Mouse (Mus musculus) spleen, postnatal 10 days (tissue): ENCODE measurements at regions not wholly inside any gene's neighbourhood (a gene's known extent, or its start where the extent isn't known, plus 50 kb on each side); places are given as distances from the start of the nearest gene placed in this dataset.

Experiments
- DNase-seq, 2 experiments: peaks; one replicate each; pipeline ENCODE4 v3.0.0; 2021 to 2022; ENCODE audit warnings: low spot score in 2 of 2

DNA sequence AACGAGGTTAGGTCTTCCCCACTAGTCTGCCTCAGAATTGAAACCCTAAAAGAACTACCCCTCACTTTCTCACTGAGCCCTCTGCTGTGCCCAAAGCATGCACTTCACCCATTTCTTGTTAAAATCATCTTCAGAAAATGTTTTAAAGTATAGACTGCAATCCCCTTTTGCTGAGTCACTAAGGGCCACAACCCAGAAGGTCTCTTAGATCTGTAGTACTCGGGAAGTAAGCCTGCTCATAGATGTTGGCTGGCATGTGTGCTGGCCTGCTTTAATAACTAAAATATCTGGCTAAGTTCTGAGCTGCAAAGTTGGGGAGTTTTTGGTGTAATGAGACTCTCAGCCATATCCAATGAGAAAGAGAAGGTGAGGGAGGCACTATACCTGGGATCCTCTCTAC is 329.9 kb downstream of the Insc start:
- no peak for DNase-seq

DNA sequence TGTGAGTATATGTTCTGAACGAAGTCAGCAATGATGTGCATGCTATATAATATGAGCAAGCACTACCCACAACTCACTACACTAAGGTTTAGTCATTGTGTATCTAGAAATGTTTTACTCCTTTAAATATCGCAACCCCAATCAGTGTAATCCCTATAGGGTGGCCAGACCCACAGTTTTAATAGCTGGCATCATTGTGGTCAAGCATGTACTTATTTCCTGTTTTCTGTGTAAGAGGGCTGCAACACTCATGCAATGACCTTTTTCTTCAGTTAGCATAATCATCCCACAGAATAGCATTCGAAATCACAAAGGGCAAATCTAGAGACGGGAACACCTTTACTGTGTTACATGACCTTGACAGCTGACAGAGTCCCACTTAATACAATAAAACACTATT is 333.3 kb downstream of the Insc start:
- no peak for DNase-seq

DNA sequence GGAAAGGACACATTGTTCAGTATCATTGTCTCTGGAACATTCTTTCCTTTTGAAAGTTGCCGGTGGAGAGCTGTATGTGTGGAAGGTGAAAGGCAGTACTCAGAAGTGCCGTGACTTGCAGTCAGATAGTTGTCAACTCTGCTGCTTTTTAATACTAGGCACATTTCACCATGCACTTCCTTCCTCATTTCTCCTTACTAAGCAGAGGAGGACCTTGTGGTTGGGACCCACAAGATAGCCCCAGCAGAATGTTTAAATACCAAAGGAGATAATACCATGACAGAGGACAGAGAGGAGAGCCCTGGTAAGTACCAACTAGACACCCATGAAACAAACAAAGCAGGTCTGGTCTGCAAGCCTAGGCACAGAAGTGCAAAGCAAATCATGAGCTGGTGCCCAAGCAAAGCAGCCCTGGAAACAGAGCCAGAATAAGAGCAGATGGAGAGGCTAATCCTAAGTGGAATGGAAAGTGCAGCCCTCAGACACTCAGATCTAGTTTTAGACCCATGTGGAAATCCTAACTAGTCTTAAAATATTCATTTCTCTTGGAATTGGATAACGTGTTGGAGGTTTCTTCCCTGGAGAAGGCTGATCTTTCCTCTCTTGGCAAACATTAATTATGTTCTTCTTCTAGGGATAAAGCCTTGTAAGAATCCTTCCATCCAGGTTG is 341.4 kb downstream of the Insc start:
- no peak for DNase-seq

DNA sequence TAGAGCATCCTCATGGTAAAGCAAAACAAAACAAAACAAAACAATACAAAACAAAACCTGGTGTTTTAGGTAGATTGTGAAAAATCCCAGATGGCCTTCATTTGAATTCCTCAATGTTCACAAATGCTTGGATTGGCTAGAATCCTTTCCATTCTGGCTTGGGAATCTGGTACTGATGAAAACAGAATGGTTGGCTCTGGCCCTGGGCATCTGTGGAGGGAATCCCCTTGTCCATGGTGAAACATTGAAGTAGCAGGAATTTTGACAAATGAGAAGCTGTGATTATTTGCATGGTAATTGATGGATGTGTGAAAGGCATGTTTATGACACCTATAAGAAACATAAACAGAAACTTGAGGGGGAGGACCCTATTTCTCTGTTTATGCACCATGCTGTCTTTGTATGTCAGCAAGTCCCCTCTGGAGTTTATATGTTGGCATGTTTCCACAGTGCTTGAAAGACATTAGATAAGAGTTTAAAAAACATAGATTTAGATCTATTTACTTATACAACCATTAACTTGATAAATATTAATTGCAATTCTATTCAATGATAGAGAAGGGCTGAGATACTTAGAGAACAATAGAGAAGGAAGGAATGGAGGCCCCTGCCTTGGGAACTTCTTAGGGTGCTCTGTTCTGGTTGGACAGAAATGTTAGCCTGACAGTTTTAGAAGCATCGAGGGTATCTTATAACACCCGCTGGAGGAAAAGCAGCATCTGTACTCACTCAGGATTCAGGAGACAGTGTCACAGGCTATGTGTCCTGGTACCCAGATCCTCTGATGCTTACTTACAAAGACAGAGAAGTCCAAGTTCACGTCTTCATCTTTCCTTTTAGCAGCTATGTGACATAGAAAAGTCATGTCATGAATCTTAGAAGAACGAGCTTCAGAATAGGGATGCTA is 343.3 kb downstream of the Insc start:
- no peak for DNase-seq

DNA sequence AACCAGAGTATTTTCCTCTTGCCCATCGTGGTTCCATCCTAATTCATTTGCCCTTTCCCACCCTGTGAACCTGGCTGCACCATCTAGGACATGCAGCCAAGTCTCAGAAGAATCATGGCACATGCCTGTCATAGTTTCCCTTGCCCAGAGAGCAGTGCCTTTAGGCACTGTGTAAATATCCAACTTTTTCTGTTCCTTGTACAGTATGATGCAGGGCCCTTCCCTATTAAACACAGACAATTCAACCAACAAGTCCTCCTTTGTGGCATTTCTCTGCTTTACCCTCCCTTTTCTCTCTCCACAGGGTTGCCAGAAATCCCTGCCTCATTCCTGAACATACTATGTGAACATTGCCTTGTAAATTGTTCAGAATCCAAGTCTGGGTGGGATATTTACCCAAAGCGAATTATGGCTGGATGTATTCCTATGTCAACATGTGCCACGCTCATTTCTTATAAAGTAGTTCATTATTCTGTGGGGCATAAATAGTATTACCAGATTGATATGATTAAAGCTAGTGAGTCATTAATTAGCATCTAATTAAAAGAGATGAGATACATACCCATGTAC is 349.1 kb downstream of the Insc start:
- no peak for DNase-seq

DNA sequence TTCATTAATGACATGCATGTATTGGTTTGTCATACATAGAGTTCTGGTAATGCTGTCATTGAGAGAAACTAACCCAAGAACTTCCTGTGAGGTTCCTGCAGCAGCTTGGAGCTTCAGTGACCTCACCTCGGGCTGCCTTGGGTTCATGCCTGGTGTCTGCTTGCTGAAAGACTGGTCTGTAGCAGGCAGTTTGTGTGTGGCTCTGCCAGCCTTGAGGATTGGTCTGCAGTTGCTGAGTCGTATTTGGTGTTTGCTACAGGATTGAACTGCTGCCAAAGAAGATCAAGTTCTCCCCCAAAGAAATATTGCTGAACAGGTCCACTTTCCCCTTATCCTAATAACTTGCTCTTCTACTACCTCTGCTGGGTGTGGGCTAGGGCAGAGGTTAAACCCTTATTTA is 362.5 kb downstream of the Insc start:
- no peak for DNase-seq

DNA sequence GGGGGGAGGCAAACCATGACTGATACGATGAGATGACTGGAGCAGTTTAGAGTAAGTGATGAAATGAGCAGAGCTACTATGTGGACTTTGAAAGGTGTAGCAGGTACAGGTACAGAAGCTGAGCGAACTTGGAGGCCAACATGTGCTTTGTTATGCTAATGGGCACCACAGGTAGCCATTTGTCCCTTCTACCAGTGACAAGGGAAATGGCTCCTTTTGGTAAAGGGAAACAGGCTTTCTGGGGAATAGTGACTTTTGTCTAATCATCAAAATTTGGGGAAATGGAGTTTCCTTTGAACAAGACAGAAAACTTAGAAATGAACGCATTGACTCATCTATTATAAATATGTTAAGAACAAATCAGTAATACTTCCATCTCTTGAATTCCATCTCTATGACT is 368.8 kb downstream of the Insc start:
- DNase-seq: no peak

DNA sequence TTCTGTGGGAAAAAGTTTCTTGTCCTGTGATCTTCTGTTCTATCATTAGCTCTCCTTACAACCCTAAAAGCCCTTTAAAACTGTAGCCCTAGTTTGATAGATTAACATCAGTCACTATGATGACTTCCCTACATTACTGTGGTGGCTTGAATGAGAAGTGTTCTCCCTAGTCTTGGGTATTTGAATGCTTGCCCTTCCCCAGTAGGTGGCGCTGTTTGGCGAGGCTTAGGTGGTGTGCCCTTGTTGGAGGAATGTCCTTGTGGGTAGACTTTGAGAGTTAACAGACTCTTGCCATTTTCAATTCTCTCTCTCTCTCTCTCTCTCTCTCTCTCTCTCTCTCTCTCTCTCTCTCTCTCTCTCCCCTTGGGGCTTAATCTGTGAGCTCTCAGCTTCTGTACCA is 379.8 kb downstream of the Insc start:
- no peak for DNase-seq

DNA sequence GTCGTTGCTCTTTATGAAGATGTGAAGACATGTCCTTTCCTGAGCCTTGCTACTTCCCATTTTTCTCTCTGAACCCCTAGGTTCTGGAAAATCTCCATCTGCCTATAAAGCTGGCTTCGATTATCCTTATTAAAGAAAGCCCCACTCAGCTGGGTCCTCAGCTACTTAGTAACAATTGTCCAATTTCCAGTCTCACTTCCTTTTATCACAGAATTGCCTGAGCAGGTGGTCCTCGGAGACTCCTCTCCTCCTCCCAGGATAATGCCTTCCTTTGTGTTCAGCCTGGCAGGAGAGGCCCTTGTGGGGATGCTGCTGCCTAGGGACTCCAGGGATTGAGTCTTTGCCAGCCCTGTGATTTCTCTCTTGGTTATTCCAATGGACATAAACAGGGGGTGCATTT is 385.5 kb downstream of the Insc start:
- no peak for DNase-seq

DNA sequence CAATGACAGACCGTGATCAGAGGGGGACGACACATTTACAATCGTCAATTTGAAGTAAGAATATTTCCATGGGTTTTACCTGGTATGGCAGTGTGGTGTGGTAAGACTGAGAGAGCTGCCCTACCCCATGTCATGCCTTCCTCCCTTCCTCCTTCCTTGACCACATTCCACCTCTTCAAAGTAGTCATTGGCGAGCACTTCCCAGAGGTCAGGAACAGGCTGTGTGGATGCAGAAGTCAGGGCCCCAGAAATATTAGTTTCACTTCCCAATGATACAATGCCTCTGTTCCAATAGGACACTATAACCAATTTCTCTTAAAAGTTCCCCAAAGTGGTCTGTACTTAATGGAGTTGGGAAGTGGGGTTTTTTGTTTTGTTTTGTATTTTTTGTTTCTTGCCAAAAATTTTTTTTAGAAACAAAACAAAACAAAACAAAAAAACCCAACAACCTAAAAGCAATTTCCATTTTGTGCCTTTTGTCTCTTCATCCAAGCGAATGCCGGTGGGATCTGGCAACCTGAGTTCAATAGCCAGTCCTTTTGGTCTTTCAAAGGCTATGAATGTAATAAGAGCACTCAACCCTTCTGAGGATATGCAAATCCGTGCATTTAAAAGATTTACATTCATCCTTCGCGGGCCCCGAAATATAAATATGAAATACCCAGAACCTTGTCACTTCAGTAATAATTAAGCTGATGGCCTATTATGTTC is 387.9 kb downstream of the Insc start:
- no peak for DNase-seq

DNA sequence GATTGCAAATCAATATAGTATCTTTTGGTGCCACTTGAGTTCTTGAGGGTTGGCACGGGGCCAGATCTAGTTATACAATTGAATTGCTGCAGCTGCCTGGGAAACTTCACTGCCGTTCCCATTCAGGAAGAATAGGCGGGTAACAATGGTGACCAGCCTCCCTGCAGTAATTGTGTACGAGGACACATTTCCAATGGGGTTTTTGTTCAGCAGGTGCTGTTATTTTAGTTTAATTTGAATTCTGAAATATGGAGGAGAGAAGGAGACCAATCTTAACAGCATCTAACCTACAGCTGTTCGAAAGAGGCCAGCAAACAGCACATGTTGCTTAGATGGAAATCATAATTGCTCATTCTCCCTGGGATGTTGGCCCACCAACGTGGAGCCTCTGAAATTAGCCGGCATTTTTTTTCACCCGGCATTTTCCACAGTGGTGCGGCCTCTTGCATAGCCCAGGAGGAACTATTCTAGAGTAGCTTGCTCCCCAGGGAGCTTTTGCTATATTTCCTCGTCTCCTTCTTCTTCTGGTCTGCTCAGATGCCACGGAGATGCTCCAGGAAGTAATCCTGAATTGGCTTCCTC is 388.6 kb downstream of the Insc start:
- no peak for DNase-seq

DNA sequence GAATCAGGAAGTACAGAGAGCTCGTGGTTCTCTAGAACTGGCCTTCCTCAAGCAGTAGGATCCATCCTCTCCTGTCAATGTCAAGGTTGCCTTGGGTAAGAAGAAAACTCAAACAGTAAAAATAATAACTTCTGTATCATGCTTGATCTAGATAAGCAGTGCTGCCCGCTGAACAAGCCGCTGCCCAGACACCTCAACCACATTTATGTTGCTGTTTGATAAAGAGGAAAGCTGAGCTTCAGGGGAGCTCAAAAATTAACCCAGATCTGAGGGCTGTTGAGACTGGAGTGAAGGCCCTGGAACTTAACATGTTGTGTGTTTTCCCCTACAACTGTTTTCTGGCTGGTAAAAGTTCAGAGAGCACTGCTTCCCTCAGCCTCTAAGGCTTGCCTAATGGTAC is 389.1 kb downstream of the Insc start:
- no peak for DNase-seq

DNA sequence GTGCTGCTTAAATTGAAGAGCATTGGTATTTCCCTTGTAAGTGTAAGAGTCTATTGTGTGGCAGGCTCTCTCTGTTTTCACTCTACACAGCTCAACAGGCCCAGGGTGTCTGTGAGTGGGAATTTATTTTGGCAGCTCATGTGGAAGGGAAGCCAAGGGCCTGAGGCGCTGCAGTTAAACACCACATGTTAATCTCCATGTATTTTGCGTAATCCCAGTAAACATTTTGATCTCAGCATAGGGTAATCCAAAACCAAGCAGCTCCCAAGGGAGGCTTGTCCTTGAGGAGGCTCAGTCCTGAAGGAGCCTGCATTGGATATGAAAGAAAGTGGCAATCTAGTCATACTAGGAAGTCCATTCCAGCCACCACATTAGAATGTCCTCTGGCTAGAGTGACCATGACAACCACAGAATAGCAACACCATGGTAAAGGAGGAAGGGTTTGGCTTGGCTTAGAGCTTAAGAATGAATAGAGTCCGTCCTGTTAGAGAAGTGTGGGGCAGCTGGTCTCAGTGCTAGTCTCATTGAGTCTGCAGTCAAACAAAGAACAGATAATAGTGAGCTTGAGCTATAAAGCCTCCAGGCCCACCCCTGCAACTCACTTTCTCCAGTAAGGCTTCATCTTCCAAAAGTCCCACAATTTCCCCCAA is 391.6 kb downstream of the Insc start:
- DNase-seq: no peak

DNA sequence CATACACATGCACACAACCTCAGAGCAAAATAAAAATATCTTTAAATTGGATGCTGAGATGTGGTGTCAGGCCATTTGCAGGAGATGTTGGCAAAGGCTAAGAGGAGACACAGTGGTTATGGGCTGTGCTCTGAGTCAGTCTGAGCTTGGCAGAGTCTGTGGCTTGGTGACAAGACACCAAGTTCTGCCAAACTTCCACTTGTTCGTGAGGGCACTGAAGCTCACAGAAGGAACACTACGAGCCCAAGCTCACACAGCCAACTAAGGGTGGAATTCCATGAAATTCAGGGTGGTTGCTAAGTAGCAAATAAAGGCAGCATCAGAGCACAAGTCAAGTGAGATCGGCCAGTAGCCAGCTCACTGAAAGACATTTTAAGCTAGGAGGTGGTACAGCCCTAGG is 396.8 kb downstream of the Insc start:
- no peak for DNase-seq

DNA sequence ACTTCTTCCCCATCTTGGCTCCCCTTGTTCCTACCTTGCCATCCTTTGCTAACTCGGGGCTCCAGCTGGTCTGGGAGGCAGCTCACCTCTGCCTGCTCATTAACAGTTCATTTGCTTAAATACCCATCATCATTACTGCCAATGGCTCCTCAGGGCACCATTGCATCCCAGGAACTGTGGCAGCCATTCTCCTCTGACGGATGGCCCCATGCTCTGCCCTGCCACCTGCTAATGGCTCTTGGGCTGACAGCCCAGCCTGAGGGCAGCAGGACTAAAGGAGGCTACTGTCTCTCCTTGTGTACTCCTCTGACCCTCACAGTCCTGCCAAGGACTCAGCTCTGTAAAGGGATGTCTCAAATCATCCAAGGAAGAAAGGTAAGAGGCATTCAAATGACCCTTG is 398.7 kb downstream of the Insc start:
- no peak for DNase-seq

DNA sequence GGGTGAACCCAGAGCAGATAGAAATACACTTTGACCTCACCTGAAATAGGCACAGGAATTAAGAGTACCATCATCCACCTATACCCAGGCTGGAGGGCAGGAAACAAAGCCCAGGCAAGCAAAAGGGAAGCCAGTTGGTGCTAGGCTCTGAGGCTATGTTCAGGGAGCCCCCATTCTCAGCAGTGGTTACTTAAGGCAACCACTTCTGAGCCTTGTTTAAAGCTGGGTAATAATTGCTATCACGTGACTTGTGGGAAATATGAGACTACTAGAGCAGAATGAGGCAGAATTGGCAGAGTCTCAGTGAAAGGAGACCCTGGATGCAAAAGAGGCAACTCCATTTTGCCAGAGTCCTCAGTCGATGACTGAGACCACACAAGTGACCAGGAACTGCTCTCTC is 401.5 kb downstream of the Insc start:
- no peak for DNase-seq

DNA sequence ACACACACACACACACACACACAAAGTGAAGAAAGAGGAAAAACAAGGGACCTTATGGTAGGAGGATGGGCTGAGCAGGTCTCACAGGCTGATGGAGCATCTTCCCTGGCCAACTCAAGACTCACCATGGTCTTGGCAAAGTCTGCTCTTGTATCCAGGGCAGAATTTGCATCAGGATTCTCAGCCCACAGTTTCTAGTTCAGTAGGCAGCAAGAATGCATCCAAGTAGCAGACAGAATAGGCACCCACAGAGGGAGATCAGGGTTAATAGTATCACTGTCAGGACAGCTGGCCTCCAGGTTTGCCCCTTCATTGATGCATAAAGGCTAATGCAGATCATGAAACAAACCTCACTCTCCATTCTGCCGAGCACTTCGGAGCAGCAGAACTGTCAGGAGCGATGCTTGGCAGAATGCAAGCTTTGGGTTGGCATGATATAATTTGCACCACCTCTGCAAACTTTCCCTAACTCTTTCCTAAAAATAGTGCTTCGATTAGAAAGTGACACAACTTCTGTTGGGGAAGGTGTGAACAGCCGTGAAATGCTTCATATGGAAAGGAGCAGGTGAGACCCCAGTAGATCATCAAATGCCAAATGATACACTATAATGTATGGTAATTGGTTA is 404.0 kb downstream of the Insc start:
- DNase-seq: no peak

DNA sequence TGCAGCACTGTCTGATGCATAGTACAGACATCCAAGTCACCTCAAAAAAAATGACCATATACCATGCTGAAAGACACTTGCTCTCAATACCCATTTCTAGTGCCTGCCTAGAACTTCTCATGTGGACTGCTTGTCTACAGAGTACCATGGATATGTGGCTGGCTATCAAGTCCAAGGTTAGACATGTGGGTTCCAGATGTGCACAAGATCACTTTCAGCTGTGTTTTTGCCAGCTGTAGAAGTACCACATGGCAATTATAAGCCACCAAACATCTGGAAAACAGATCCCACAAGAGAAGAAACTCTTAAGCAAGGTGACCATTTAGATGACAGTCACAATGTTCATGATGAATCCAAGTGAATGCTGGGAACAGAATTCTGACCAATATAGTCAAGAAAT is 409.8 kb downstream of the Insc start:
- no peak for DNase-seq

DNA sequence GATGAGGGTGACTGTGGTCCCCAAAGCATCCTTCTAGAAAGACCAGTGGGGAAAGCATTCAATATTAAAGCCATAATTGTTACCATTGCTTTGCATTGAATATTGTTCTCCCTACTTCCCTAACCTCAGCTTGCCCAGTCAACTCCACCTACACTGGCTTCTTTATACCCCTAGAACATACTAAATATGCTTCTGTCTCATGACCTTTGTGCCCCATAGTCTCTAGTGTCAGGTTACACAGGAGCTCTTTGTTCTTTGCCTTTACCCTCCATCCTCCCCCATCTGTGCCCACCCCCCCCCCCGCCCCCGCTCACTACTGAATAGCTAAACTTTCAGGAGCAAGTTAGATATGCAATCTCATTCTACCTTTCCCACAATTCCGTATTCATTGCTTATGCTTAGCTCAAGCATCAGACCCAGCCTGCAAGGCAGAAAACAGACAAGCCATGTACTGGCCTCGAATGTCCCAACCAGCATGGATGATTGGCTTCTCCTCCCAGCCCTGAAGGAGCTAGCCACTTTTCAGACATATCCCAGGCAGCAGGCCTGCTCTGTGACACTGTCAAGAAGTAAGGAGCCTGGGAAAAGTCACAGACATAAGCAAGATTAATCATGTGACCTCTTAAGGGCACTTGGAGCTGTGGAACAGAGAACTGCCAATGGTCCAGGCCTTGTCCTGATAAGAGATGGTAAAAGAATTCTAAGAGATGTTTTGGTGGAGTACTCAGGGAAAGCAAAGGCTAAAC is 410.4 kb downstream of the Insc start:
- DNase-seq: no peak

DNA sequence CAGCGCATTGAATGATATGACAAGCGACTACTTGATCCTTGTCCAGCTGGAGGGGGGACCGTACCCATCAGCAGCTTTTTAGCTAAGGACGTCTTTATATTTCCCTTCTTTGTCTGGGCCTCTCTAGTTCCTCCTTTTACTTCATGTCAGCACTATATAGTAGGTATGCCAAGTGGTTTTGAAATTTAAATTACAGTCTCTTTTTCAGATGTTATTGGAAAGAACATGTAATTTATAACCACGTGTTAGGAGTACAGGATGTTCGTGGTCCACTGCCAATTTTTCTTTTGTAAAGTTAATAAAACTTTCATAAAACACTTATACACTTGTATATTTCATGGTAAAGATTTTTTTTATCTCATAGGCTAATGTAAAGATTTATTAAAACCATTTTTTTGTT is 426.5 kb downstream of the Insc start:
- no peak for DNase-seq
